Mouse (Mus musculus): ENCODE data around the gene Nutf2-ps1. TPM values are rescaled to one million over a fixed set of nuclear protein-coding genes. Genes with fewer than 3 reads are reported as not detected.

The Nutf2-ps1 gene
- polyA plus RNA-seq, 1 experiment from 2014 or later, result 336 TPM

DNA sequence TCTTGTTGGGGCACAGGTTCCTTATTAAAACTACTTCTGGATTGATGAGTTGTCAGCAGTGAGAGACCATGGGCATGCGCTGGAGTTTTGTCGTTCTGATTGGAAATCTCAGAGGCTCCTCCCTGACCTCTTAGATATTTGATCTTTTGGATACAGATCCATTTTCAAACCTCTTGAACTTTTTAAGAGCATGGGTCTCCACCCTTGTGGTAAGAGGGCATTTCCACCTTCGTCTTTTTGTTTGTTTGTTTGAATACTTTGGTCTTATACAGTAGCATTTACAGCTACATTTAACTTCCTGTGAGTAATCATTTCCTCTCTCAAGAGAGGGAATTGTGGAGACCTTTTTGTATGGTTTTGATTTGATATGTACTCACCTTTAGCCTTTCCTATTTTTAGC lies 49.6 kb downstream of the Nutf2-ps1 start:
- ATAC-seq (ENCODE audit: low FRiP score), result no peak
- Histone ChIP-seq H3K36me3 (no peaks in the 10 kb centered on the region), H3K4me2 (replicated peaks) (no peak overlapping the region), H3K27ac (no peak overlapping the region), H3K27me3 (no peaks in the 10 kb centered on the region), H3K4me1 (no peaks in the 10 kb centered on the region), H3K4me3 (no peak overlapping the region), H3K9me3 (replicated peaks) (no peaks in the 10 kb centered on the region), H3K9ac (no peak overlapping the region)
- WGBS, result 72% methylated on average over 3 of the region's 3 CpGs

- Histone ChIP-seq H3K27ac (no peak overlapping the region), H3K4me2 (replicated peaks) (no peak overlapping the region), H3K4me3 (no peak overlapping the region), H3K27me3 (peaks cover 2% of the 10 kb centered on the region), H3K36me3 (no peaks in the 10 kb centered on the region), H3K9me3 (replicated peaks) (no peaks in the 10 kb centered on the region), H3K4me1 (no peaks in the 10 kb centered on the region), H3K9ac (no peak overlapping the region)
- 76% methylated on average over 5 of the region's 5 CpGs for WGBS
- no peak for ATAC-seq (ENCODE audit: low FRiP score)
Measured at GRCm38 (mm10) chr19:53538796-53539195, 50.1 kb downstream of the Nutf2-ps1 start.

Other genes with a start within 250 kb of the Nutf2-ps1 start
- not detected in 2 replicates for gene Gm10197, start 217.3 kb downstream of the Nutf2-ps1 start, polyA plus RNA-seq (2016; fragmentation: Nextera tagmentation; extraction: Ambion mirVana)
- gene Smndc1, start 198.5 kb downstream of the Nutf2-ps1 start, polyA plus RNA-seq (2016; fragmentation: Nextera tagmentation; extraction: Ambion mirVana), result 40.9 and 41.4 TPM in 2 replicates
- gene Dusp5, start 60.0 kb downstream of the Nutf2-ps1 start, polyA plus RNA-seq (2016; fragmentation: Nextera tagmentation; extraction: Ambion mirVana), result 2.4 TPM in 2 replicates
- 78.1 and 82.3 TPM in 2 replicates for gene Smc3, start 11.3 kb upstream of the Nutf2-ps1 start, polyA plus RNA-seq (2016; fragmentation: Nextera tagmentation; extraction: Ambion mirVana)
- 1.5 and 1.9 TPM in 2 replicates for gene Rbm20, start 88.2 kb upstream of the Nutf2-ps1 start, polyA plus RNA-seq (2016; fragmentation: Nextera tagmentation; extraction: Ambion mirVana)